ENCODE assay signal across 7 mouse cellular contexts in genomic region chr2:125624127-125624685, GRCm38 (mm10). TPM values are rescaled to one million over a fixed set of nuclear protein-coding genes. Genes with fewer than 3 reads are reported as not detected.
A peak's percentile ranks its signal among the peaks of the same experiment; 100 is the strongest.
DNase-seq lines count a peak whose midpoint lies in the region; ATAC-seq and TF ChIP-seq lines count a peak whose summit lies in the region.

No protein-coding gene starts in this region.

- WGBS in embryonic facial prominence, embryonic 15.5 days, result 10% methylated on average over 9 of the region's 9 CpGs
- WGBS in limb, embryonic 11.5 days, result 7% methylated on average over 9 of the region's 9 CpGs
- WGBS in stomach, embryonic 15.5 days, result 7% methylated on average over 9 of the region's 9 CpGs

- H3K27ac ChIP-seq in testis, adult 2 months (ENCODE audit: control insufficient read depth, insufficient read depth, low read depth, low read length), result peak overlapping the region; percentile 80
- peak overlapping the region; percentile 39; the same call in 1 of the 2 replicates for H3K27ac ChIP-seq in embryonic facial prominence, embryonic 15.5 days (replicated peaks)
- no peak overlapping the region for H3K27ac ChIP-seq in limb, embryonic 11.5 days (replicated peaks; ENCODE audit: low read depth, low read length)
- no peak overlapping the region for H3K27ac ChIP-seq in stomach, embryonic 15.5 days

- TF ChIP-seq CTCF in testis, adult 2 months (IDR thresholded peaks at IDR 0.05; ENCODE audit: control insufficient read depth, insufficient read depth, insufficient replicate concordance, low read depth, low read length), result no peak

- ATAC-seq in embryonic facial prominence, embryonic 15.5 days (ENCODE audit: insufficient number of reproducible peaks, low FRiP score, low TSS enrichment, low read depth), result no peak
- ATAC-seq in limb, embryonic 11.5 days (ENCODE audit: insufficient number of reproducible peaks, low FRiP score, low TSS enrichment, low read depth), result no peak
- ATAC-seq in stomach, embryonic 15.5 days (ENCODE audit: insufficient read depth, low FRiP score, low read depth), result no peak

- intact Hi-C loops in left cerebral cortex, postnatal 4 days (cut with DNase I), result no loop called here

- DNase-seq in testis, postnatal 14 days (ENCODE audit: low spot score), result no peak
- no peak for DNase-seq in limb, embryonic 11.5 days (ENCODE audit: low spot score)
- DNase-seq in adrenal gland, postnatal 10 days, result no peak
- DNase-seq in left cerebral cortex, postnatal 4 days, result no peak

- peak overlapping the region; percentile 78 for H3K9ac ChIP-seq in embryonic facial prominence, embryonic 15.5 days
- peak overlapping the region; percentile 64 for H3K9ac ChIP-seq in limb, embryonic 11.5 days (ENCODE audit: low read length)
- H3K9ac ChIP-seq in stomach, embryonic 15.5 days, result peak overlapping the region; percentile 78; the same call in 1 of the 2 replicates

- peak overlapping the region; percentile 71 for H3K4me2 ChIP-seq in embryonic facial prominence, embryonic 15.5 days (replicated peaks)
- H3K4me2 ChIP-seq in limb, embryonic 11.5 days (ENCODE audit: low read depth, severe bottlenecking), result peak overlapping the region; percentile 60
- peak overlapping the region; percentile 70 for H3K4me2 ChIP-seq in stomach, embryonic 15.5 days

- no peaks in the 10 kb centered on the region for H3K9me3 ChIP-seq in embryonic facial prominence, embryonic 15.5 days (replicated peaks)
- no peaks in the 10 kb centered on the region for H3K9me3 ChIP-seq in limb, embryonic 11.5 days (ENCODE audit: control insufficient read depth, low read length)
- H3K9me3 ChIP-seq in stomach, embryonic 15.5 days, result no peaks in the 10 kb centered on the region

- H3K36me3 ChIP-seq in testis, adult 2 months (ENCODE audit: control insufficient read depth, insufficient read depth, low read length), result peaks cover 2% of the 10 kb centered on the region
- H3K36me3 ChIP-seq in embryonic facial prominence, embryonic 15.5 days, result 0 out of 2 replicates have a peak, but pooled peaks cover 5% of the 10 kb centered on the region
- peaks cover 7% of the 10 kb centered on the region; the same call in 1 of the 2 replicates for H3K36me3 ChIP-seq in limb, embryonic 11.5 days (ENCODE audit: control insufficient read depth, insufficient read depth, low read length)
- peaks cover 12% of the 10 kb centered on the region; the same call in 1 of the 2 replicates for H3K36me3 ChIP-seq in stomach, embryonic 15.5 days

- peak overlapping the region; percentile 99 for H3K4me3 ChIP-seq in testis, adult 2 months (ENCODE audit: control insufficient read depth, low read depth, low read length)
- H3K4me3 ChIP-seq in embryonic facial prominence, embryonic 15.5 days (replicated peaks), result peak overlapping the region; percentile 92
- peak overlapping the region; percentile 64 for H3K4me3 ChIP-seq in limb, embryonic 11.5 days (ENCODE audit: low read depth, low read length)
- H3K4me3 ChIP-seq in stomach, embryonic 15.5 days (replicated peaks), result peak overlapping the region; percentile 96

- TF ChIP-seq POLR2A in testis, adult 2 months (IDR thresholded peaks at IDR 0.05; ENCODE audit: control insufficient read depth, low read depth, low read length), result no peak

- H3K27me3 ChIP-seq in testis, adult 2 months (ENCODE audit: control insufficient read depth, insufficient read depth, low read length), result no peaks in the 10 kb centered on the region
- H3K27me3 ChIP-seq in embryonic facial prominence, embryonic 15.5 days, result no peaks in the 10 kb centered on the region
- H3K27me3 ChIP-seq in limb, embryonic 11.5 days (ENCODE audit: control insufficient read depth, insufficient read depth, low read length), result no peaks in the 10 kb centered on the region
- no peaks in the 10 kb centered on the region for H3K27me3 ChIP-seq in stomach, embryonic 15.5 days (replicated peaks)

- peaks cover 12% of the 10 kb centered on the region for H3K4me1 ChIP-seq in testis, adult 2 months (ENCODE audit: control insufficient read depth, insufficient read depth, low read length)
- H3K4me1 ChIP-seq in embryonic facial prominence, embryonic 15.5 days, result peaks cover 18% of the 10 kb centered on the region
- H3K4me1 ChIP-seq in limb, embryonic 11.5 days (ENCODE audit: control insufficient read depth, insufficient read depth, low read length), result 0 out of 2 replicates have a peak, but pooled peaks cover 5% of the 10 kb centered on the region
- peaks cover 13% of the 10 kb centered on the region for H3K4me1 ChIP-seq in stomach, embryonic 15.5 days

RNA-seq across cellular contexts. Expression of gene Cep152, which starts 0.7 kb away (rescaled TPM):
- polyA plus RNA-seq in testis, adult 2 months (2012; rRNA removed), result 2.1 and 2.3 TPM in 2 replicates
- polyA plus RNA-seq in embryonic facial prominence, embryonic 15.5 days (2015; fragmentation: Nextera tagmentation; extraction: Ambion mirVana), result 7.3 and 8.3 TPM in 2 replicates
- polyA plus RNA-seq in limb, embryonic 11.5 days (2014; fragmentation: Nextera tagmentation; extraction: Ambion mirVana), result 9.1 and 9.9 TPM in 2 replicates
- 5.2 TPM in 2 replicates for polyA plus RNA-seq in stomach, embryonic 15.5 days (2015; fragmentation: Nextera tagmentation; extraction: Ambion mirVana)
- 1 to 10 TPM; 4.1 to 5.1 TPM for total RNA-seq in adrenal gland, postnatal 10 days (2021)
- total RNA-seq in left cerebral cortex, postnatal 4 days (2021), result 1 to 10 TPM; 2.6 to 3.6 TPM

RNA-seq across cellular contexts. Expression of gene Eid1, which starts 48.7 kb away (rescaled TPM):
- 4.2 and 5.4 TPM in 2 replicates for polyA plus RNA-seq in testis, adult 2 months (2012; rRNA removed)
- 227 and 241 TPM in 2 replicates for polyA plus RNA-seq in embryonic facial prominence, embryonic 15.5 days (2015; fragmentation: Nextera tagmentation; extraction: Ambion mirVana)
- polyA plus RNA-seq in limb, embryonic 11.5 days (2014; fragmentation: Nextera tagmentation; extraction: Ambion mirVana), result 224 and 232 TPM in 2 replicates
- 139 and 147 TPM in 2 replicates for polyA plus RNA-seq in stomach, embryonic 15.5 days (2015; fragmentation: Nextera tagmentation; extraction: Ambion mirVana)
- 100 to 1,000 TPM; 111 to 122 TPM for total RNA-seq in adrenal gland, postnatal 10 days (2021)
- 100 to 1,000 TPM; 522 to 568 TPM for total RNA-seq in left cerebral cortex, postnatal 4 days (2021)

Comparison
In these comparisons a context has a peak if more than half of its experiments do, and no peak if none do; other contexts are left out.
1. H3K27ac ChIP-seq: peak in testis, adult 2 months (single experiment) and embryonic facial prominence, embryonic 15.5 days (single experiment); none in limb, embryonic 11.5 days (single experiment) and stomach, embryonic 15.5 days (single experiment).
2. RNA of gene Eid1, which starts 48.7 kb away (polyA plus RNA-seq): 224 to 232 TPM in limb, embryonic 11.5 days, 227 to 241 TPM in embryonic facial prominence, embryonic 15.5 days and 139 to 147 TPM in stomach, embryonic 15.5 days; 4.2 to 5.4 TPM in testis, adult 2 months; every median in the first group is over 10 times any median in the second.
3. Peak in every context shown above with its lines, with median percentiles within 50 percentile points of each other: H3K4me3 ChIP-seq, H3K4me2 ChIP-seq and H3K9ac ChIP-seq.